Mouse (Mus musculus) megakaryocyte-erythroid progenitor cell, adult 5-6 weeks (primary cell): ENCODE data around the gene Prkca. TPM values are rescaled to one million over a fixed set of nuclear protein-coding genes. Genes with fewer than 3 reads are reported as not detected.
A peak's percentile ranks its signal among the peaks of the same experiment; 100 is the strongest.

Experiments used
- ATAC-seq: replicated peaks from 2 replicates; pipeline ENCODE4 v1.8.0; 2016; ENCODE audit warnings: mild to moderate bottlenecking, inconsistent platforms; ENCODE audit not compliant: severe bottlenecking, poor library complexity, low FRiP score, low TSS enrichment
- total RNA-seq, 2 experiments: library from RNA; stranded (forward) in 1 of 2; stranded (reverse) in 1 of 2; fragments of 200-1000, 215-1000 nt in 1 of 2; fragments of >200 nt in 1 of 2; fragmentation: Nextera tagmentation in 1 of 2; gene quantifications; 2 replicates each; pipeline ENCODE4 v1.2.3; 2014 to 2017

Gene Prkca
- total RNA-seq, 2 experiments from 2014 or later = 8.2 to 11.4 TPM

DNA sequence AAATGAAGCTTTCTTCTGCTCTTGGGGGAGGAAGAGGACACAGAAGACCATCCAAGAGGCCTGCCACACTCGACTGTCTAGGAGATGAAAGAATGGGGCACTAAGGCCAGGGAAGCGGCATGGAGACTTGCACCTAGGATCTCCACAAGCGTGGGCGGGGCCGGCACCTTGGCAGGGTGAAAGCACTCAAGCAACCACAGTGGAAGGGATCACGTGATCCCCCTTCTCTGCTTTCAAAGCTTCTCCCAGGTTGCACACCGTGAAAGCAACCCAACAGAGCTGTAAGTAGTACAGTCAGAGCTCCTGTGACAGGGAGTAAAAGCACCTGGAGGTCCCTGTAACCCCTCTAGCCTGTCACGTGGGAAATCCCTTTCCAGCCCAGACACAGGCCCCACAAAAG is 72.4 kb downstream of the Prkca start:
- no peak for ATAC-seq

DNA sequence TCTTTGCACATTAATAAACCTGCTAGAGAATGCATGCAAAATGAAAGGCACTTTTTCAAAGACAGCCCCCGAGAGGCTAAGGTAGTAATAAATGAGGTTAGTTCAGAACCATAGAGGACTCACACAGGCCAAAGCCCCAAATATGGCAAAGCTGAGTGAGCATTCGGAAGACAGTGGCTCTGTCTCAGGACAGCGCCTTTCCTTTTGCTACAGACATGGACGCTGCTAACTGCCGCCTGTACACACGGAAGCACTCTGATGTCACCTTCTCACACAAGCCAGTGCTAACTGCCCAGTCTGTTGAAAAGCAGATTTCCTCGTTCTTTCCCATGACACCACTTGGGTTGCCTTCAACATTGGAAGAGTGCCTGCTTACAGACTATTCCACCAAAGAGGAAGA is 74.2 kb downstream of the Prkca start:
- no peak for ATAC-seq

DNA sequence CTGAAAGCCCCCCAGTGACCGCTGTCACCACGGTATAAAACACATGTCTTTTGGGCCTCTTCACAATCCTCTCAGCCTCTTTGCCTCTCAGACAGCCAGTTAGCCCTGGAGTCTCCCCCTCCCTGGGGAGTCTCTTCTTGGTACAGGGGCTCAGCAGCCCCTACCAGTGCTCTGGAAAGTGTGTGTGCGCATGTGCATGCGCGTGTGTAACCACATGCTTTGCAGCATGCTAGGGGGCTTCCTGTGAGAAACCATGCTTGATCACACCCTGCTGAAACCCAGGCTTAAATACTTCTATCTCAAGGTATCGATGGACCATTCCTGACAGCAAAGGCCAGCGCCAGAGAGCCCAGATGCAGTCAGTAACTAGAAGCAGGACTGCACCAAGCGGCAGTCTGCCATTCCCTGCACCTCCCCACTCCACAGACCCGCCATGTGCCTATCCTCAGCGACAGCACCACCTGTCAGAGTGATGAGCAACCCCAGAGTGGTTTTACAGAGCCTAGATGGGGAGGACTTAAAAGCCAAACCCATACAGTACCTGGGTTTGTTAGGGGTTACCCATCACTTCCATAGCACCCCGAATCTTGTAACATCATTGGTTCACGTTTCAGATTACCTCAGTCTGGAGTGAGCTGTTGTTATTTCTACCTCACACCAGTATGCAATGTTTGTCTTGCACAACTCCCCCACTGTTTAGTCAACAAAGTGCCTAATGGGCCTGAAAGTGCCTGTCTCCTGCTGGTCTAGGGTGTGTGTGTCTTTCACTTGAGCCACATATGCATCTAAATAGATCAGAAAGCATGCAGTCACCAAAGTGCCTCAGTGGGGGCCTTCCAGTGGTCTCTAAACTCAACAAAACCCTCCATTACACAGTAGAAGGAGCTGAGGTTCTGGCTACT is 75.1 kb downstream of the Prkca start:
- ATAC-seq = no peak

DNA sequence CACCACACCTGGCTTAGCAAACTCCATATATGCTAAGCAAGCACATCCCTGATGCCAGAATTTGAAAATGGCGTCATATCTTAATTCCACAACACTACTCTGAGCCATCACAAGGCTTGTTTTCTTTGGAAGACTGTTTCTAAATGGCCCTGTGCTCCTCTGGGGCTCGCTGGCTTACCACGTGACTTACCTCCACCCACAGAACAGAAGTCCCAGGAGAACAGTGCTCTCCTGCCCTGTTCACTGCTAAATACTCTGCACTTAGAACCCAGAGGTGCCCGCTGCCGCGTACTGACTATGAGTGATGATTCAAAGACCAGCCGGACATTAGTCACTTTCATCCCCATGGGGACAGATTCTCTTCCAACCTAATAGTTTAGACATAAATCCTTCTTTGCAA is 75.9 kb downstream of the Prkca start:
- no peak for ATAC-seq

DNA sequence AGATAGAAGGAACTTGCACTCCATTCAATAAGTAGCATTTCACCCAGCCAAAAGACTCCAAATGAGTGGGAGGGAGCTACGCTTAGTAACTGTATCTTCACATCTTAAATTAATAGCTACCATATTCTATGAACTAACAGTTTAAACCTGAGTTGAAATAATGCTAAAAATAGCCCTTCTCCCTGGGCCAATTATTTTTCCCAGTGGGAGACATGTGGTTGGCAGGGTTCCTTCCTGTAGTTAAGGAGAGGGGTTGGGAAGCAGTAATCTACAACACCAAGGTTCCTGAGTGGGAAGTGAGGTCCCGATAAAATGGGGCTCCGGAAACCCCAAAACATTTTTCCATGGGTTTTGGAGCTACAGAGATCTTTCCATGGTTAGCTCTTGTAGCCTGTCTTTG is 76.7 kb downstream of the Prkca start:
- ATAC-seq = no peak

DNA sequence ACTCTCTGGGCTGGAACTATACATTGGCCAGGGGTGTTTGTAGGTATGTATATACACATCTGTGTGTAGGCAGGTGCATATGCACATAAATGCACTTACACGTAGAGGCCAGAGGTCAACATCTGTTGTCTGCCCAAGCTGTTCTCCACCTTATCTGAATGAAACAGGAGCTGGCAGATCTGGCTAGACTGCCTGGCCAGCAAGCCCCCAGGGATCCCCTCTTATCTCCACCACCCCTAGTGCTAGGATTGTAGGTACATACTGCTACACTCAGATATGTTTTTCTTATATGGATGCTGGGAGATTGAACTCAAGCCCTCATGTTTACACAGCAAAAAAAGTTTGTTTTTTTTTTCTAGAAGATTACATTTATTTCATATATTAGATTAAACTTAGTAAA is 79.9 kb downstream of the Prkca start:
- peak; percentile 91 for ATAC-seq

DNA sequence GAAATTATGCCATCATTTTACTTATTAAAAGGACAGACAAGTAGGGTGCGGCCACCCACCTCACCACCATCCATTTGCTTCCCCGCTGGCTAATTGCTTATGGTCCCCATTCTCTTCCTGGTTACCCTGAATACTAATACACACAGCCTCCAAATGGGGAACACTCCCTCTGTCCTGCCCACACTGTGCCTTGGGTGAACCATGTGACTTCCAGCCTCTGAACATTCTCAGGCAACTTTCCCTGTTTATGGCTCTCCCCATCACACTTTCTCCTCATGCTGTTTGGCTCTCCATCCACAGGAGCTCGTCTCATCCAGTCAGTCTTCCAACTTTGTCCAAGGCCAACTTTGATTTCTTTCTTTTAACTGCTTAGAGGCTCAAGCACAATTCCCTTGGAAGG is 80.3 kb downstream of the Prkca start:
- ATAC-seq = 0 out of 2 replicates have a peak, but pooled peaks have one; percentile 1

- ATAC-seq = peak; percentile 41
Measured at GRCm38 (mm10) chr11:108261751-108262160, 82.0 kb downstream of the Prkca start.

DNA sequence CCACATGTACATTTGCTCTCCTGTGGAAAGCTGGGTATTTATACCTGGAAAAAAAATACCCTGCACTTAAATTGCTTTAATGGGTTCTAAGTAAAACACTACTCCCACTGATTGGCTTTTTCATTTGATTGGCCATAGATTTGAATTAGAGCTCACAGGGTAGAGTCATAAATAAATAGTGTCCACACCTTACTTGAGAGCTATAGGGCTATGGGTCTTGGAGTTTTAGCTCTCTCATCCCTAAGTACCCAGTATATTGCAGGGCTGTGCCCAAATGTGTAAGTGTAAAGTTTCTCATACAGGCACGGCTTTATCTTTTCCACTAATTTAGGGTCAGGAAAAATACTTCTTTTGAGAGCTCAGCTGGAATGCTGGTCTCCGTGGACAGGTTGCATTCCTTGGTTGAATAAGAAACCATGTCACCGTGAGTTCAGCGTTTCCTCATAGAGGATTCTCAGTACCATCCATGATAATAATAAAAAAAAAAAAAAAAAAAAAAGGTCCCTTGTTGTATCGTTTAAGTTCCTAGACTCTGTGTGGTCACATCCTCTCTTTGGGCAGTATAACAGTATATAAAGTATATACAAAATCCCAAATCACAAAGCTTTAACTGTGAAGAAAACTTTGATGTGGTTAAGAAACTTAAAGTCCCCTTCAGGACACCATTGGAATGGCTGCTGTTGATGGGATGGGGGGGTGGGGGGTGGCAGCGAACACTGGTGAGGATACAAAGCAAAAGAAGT is 82.8 kb downstream of the Prkca start:
- no peak for ATAC-seq

- ATAC-seq = no peak
Measured at GRCm38 (mm10) chr11:108259391-108259790, 84.3 kb downstream of the Prkca start.

GRCm38 (mm10) chr11:108258811-108259266 is 84.9 kb downstream of the Prkca start:
- ATAC-seq = no peak

DNA sequence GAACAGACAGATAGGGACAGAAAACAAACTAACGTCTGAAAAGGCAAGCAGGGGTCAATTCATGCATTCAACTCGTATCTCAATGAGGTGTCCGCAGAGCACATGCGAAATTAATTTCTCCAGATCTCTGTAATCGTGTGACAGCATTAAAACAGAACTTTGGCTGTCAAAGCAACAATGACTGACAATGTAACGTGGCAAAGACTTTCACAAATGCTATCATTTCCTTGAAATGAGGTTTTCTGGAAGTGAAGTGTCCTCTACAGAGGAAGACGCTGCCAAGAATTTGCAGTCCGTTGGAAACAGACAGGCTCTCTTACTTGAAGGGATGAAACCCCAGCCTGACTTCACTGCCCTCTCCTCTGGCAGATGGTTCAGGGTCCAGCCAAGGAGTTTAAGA is 85.8 kb downstream of the Prkca start:
- no peak for ATAC-seq

- ATAC-seq = no peak
Measured at GRCm38 (mm10) chr11:108254681-108255080, 89.0 kb downstream of the Prkca start.

- no peak for ATAC-seq
Measured at GRCm38 (mm10) chr11:108251924-108252775, 91.6 kb downstream of the Prkca start.

DNA sequence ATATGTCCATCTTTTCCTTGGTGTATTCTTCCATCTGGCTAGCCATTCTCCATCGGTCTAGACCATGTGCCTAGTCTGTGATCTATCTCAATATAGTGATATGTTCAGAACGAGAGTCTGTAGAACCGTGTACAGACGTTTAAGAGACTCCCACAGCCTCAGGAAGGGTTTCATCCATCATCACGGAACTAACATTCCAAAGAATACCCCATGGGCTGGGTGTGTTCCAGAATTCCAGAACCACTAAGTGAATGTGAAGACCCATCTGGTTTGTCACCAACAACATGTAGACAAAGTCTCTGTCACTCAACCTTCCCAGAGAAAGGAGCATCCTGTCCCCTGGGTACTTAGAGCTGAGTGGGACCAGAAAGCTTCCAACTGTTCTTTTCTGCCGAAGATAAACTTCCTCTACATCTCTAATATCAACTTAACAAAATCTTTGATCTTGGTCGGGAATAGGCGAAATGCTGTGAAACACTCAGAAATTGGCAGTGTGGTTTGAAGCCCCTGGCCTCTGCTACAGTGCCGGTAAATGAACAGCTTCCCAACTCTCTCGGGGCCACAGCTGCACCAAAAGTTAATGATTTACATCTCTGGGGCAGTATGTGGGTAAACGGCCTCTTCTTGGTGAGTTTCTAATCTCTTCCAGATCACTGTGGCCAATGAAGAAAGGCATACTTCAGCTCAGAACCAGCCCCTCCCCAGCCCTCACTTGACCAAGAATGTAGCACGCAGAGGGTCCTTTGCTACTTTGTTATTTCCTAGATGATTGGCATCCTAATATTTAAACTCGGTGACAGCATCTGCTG is 92.7 kb downstream of the Prkca start:
- no peak for ATAC-seq

DNA sequence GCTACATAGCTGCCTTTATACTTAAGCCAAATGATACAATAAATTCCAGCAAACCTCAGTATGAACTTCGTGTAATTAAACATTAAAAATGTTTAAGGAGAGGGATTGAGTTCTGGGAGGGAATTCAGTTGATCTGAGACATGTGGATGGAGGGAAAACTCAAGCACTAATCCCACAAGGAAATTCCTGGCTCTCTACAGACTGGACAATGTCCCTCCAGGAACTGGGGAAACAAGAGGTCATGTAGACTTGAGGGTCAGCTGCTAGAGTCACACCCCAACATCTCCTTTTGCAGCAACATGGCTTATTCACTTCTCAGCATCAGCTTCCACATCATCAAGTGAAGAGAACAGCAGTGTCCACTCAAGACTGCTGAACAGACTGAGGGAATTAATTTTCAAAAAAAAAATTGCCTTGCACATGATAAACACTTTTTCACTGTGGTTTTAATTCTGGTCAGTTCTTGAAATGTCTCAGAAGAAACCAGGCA is 93.5 kb downstream of the Prkca start:
- no peak for ATAC-seq

GRCm38 (mm10) chr11:108249487-108249886 is 94.2 kb downstream of the Prkca start:
- 0 out of 2 replicates have a peak, but pooled peaks have one; percentile 6 for ATAC-seq

- no peak for ATAC-seq
Measured at GRCm38 (mm10) chr11:108249047-108249403, 94.7 kb downstream of the Prkca start.
